Mouse (Mus musculus) cortical plate, adult 2 months (tissue): ENCODE results near the gene Uncx.

Experiments
- CTCF ChIP-seq: fragments of 200-500 bp; IDR thresholded peaks from 2 replicates; pipeline ENCODE4 v1.5.1; 2011; ENCODE audit warnings: mild to moderate bottlenecking, control low read depth, low read length; ENCODE audit not compliant: insufficient read depth; ENCODE audit errors: extremely low read depth
- POLR2A ChIP-seq: fragments of 200-500 bp; IDR thresholded peaks from 2 replicates; pipeline ENCODE4 v1.6.1; 2011; ENCODE audit warnings: mild to moderate bottlenecking, low read length, control low read depth; ENCODE audit not compliant: insufficient read depth; ENCODE audit errors: extremely low read depth

DNA sequence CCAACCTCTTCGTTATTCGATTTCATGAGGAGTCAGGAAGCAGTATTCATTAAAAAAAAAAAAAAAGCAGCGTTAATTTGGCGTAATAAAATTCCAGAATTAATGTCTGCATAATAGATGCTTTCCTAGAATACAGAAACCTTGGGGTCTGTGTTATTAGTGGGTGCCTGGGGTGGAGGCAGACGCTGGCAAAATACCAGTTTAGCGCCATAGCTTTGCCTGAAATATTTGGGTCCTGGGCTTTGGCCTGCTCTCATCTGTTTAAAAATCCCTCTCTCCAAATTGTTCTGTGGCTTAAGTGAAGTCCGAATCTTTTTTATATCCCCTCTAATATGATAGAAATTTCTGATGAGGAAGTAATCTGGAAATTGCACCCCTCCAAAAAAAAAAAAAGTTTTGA lies 1.9 kb downstream of the Uncx start:
- TF ChIP-seq CTCF (no peak), POLR2A (no peak)
